Mouse (Mus musculus) spleen, postnatal 4 days (tissue): ENCODE data around the gene Adipor2.

ENCODE experiments used
- DNase-seq, 2 experiments: peaks; one replicate each; pipeline ENCODE4 v3.0.0; 2022; ENCODE audit warnings: low spot score in 2 of 2

The Adipor2 gene

GRCm38 (mm10) chr6:119313588-119314375, 103.7 kb downstream of the Adipor2 start:
- no peak for DNase-seq

GRCm38 (mm10) chr6:119313096-119313495, 104.4 kb downstream of the Adipor2 start:
- no peak for DNase-seq

GRCm38 (mm10) chr6:119312381-119312780, 105.1 kb downstream of the Adipor2 start:
- no peak for DNase-seq

DNA sequence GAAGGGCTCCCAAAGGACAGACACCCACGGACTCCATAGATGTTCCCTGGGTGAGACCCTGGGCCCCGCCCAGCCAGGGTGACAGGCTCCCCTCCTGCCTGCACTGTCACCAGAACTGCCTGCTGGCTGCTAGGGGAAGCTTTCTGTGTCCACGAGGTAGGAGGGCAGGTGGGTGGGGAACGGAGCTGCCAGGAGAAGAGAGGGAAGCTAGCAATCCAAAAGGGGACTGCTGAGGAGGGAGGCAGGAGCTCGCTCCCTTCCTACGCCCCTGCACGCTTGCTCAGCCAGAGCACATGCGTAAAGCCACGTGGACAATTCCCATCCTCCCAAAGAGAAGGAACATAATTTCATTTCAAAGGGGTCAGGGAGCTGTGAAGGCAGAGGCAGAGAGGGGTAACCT, 107.3 kb downstream of the Adipor2 start:
- no peak for DNase-seq

GRCm38 (mm10) chr6:119307867-119308413, 109.6 kb downstream of the Adipor2 start:
- no peak for DNase-seq

- DNase-seq = no peak
Measured at GRCm38 (mm10) chr6:119303331-119303730, 114.2 kb downstream of the Adipor2 start.
